Mouse (Mus musculus) forebrain, postnatal 0 days (tissue): ENCODE results near the gene Zfp618. TPM values are rescaled to one million over a fixed set of nuclear protein-coding genes. Genes with fewer than 3 reads are reported as not detected.
A peak's percentile ranks its signal among the peaks of the same experiment; 100 is the strongest.

Source experiments
- ATAC-seq: fragments of 200-750 bp; cut with Nextera tagmentation; 2 replicates; pipeline ENCODE4 v1.8.0; 2017; ENCODE audit warnings: mild to moderate bottlenecking, moderate library complexity
- DNase-seq: peaks from one replicate; pipeline ENCODE4 v3.0.0-alpha.2; 2015
- H3K27ac ChIP-seq: fragments of 300-500 bp; sonication (generic); 2 replicates; pipeline ENCODE4 v1.5.1; 2014; ENCODE audit warnings: low read depth, mild to moderate bottlenecking, antibody characterized with exemption, low read length, moderate library complexity, mixed read lengths
- H3K27me3 ChIP-seq: fragments of 300-500 bp; sonication (generic); 2 replicates; pipeline ENCODE4 v1.6.1; 2014; ENCODE audit warnings: mild to moderate bottlenecking, low read length, mixed read lengths; ENCODE audit not compliant: insufficient read depth
- H3K36me3 ChIP-seq: fragments of 300-500 bp; sonication (generic); 2 replicates; pipeline ENCODE4 v1.6.1; 2014; ENCODE audit warnings: mild to moderate bottlenecking, moderate library complexity; ENCODE audit not compliant: insufficient read depth
- H3K4me1 ChIP-seq: fragments of 300-500 bp; sonication (generic); 2 replicates; pipeline ENCODE4 v1.6.1; 2014; ENCODE audit warnings: antibody characterized with exemption; ENCODE audit not compliant: insufficient read depth
- H3K4me2 ChIP-seq: fragments of 300-500 bp; sonication (generic); 2 replicates; pipeline ENCODE4 v1.6.1; 2014; ENCODE audit warnings: low read depth, mild to moderate bottlenecking, moderate library complexity
- H3K4me3 ChIP-seq: fragments of 300-500 bp; sonication (generic); 2 replicates; pipeline ENCODE4 v1.5.1; 2014; ENCODE audit warnings: low read depth, low read length, mixed read lengths
- H3K9ac ChIP-seq: fragments of 300-500 bp; sonication (generic); 2 replicates; pipeline ENCODE4 v1.6.1; 2014; ENCODE audit warnings: mild to moderate bottlenecking
- H3K9me3 ChIP-seq: fragments of 300-500 bp; sonication (generic); 2 replicates; pipeline ENCODE4 v1.6.1; 2016; ENCODE audit warnings: low read length
- CTCF ChIP-seq: sonication (generic); IDR thresholded peaks from 2 replicates; pipeline ENCODE4 v1.5.1; 2016; ENCODE audit warnings: antibody characterized with exemption, control low read depth, low read depth
- WGBS: fragments of 180-500 bp; shearing (Covaris S2); extraction: QIAGEN DNeasy Blood & Tissue Kit; methylation state at CpG from one replicate; pipeline ENCODE4 v1.1.7; 2014; 5-methylcytosine and 5-hydroxymethylcytosine counted together
- polyA plus RNA-seq: library from polyadenylated mRNA; unstranded; fragments of >200 nt; fragmentation: Nextera tagmentation; extraction: Ambion mirVana; gene quantifications from 2 replicates; pipeline ENCODE4 v1.2.1, GENCODE M21; 2015
- total RNA-seq: library from RNA; depleted of rRNA; stranded (reverse); fragments of >200 nt; gene quantifications from 2 replicates; pipeline ENCODE4 v1.2.3, GENCODE M21; 2014

The Zfp618 gene
- total and polyA plus RNA-seq, 2 experiments from 2014 or later = 11.1 to 21.9 TPM

DNA sequence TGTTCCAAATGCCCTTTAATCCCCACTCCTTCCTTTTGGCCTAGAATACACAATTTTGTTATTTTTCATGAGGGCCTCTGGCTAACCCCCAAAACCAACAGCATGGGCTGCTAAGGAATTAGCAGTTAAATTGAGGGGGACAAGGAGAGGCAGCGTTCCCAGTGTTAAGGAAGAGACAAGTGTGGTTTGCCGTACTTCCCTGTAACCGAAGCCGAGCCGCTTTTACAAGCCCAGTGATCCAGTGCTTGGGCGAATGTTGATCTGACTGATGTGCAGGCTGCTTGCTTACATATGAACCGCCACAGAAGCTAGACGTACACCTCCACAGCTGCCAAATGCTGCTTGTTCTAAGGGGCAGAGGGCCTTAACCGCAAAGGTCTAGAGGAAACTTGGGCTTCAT is 99.5 kb downstream of the Zfp618 start:
- Histone ChIP-seq H3K9me3 (no peaks in the 10 kb centered on the region), H3K4me1 (no peaks in the 10 kb centered on the region), H3K27ac (no peak overlapping the region), H3K4me3 (no peak overlapping the region), H3K9ac (no peak overlapping the region), H3K27me3 (no peaks in the 10 kb centered on the region), H3K4me2 (no peak overlapping the region), H3K36me3 (no peaks in the 10 kb centered on the region)
- ATAC-seq = no peak
- DNase-seq = no peak
- WGBS = 88% methylated on average over 9 of the region's 9 CpGs
- no peak for TF ChIP-seq CTCF

DNA sequence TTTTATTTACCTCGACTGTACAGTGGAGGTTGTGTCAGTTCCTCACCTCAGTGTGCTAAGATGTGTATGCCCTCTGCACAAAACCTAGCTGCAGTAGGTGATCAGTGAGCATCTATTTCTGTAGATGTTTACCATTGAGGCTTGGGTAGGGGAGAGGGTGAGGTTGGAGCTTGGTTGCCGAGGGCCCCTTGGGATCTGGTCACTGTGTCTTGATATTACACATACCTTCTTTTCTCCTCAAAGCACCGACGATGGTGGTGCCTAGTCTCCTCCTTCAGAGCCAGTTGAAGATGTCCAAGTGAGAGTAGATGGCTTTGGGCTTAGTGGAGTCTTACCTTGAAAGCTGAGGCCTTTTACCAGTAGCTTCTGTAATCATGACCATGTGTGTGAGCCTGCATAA is 101.4 kb downstream of the Zfp618 start:
- no peak for DNase-seq
- 89% methylated on average over 4 of the region's 4 CpGs for WGBS

GRCm38 (mm10) chr4:63067822-63068221 is 102.4 kb downstream of the Zfp618 start:
- Histone ChIP-seq H3K9me3 (no peaks in the 10 kb centered on the region), H3K4me1 (no peaks in the 10 kb centered on the region), H3K27ac (no peak overlapping the region), H3K9ac (no peak overlapping the region), H3K4me3 (no peak overlapping the region), H3K36me3 (no peaks in the 10 kb centered on the region), H3K27me3 (no peaks in the 10 kb centered on the region), H3K4me2 (no peak overlapping the region)
- 79% methylated on average over 6 of the region's 6 CpGs for WGBS
- DNase-seq (no peak), ATAC-seq (no peak)
- TF ChIP-seq CTCF = no peak

More for the DNA sequence above, 101.4 kb downstream of the Zfp618 start:
- H3K36me3 ChIP-seq = no peaks in the 10 kb centered on the region
- H3K4me3 ChIP-seq = no peak overlapping the region
- no peaks in the 10 kb centered on the region for H3K27me3 ChIP-seq
- H3K4me1 ChIP-seq = no peaks in the 10 kb centered on the region
- no peaks in the 10 kb centered on the region for H3K9me3 ChIP-seq
- no peak overlapping the region for H3K27ac ChIP-seq
- no peak for TF ChIP-seq CTCF
- no peak for ATAC-seq
- no peak overlapping the region for H3K9ac ChIP-seq
- H3K4me2 ChIP-seq = no peak overlapping the region

DNA sequence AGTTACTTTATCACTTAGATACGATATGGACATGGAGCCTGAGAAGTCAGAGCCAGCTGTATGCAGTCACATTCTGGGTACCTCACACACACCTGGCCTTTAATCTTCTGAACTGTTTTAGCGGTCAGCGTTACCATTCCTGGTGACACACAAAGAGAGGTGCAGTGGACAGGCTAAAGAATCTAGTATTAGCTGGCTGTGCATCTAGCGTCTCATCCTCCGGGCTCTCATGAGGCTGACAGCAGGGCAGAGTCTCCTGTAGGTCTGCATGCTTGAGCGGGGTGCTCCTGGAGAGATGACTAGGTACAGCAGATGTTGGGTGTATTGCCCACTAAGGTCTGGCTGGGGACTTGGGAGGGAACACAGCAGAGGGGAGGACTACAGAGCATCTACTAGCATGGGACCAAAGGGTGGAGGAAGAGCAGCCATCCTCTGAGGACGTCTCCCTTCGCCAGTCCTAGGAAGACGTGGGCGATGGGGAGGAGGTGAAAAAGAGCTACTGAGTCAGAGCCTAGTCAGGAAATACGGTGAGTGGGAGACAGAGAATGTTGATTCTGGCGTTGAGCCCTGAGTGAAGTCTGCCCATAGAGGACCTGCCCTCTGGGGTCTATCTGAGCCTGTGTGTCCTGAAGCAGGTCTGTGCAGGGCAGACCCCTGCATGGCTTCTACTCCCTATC is 103.3 kb downstream of the Zfp618 start:
- no peak overlapping the region for H3K4me3 ChIP-seq
- H3K27ac ChIP-seq = no peak overlapping the region
- 93% methylated on average over 12 of the region's 12 CpGs for WGBS
- no peak overlapping the region for H3K9ac ChIP-seq
- no peaks in the 10 kb centered on the region for H3K4me1 ChIP-seq
- H3K9me3 ChIP-seq = no peaks in the 10 kb centered on the region
- no peak overlapping the region for H3K4me2 ChIP-seq
- no peak for TF ChIP-seq CTCF
- H3K27me3 ChIP-seq = no peaks in the 10 kb centered on the region
- no peak for DNase-seq
- H3K36me3 ChIP-seq = no peaks in the 10 kb centered on the region
- ATAC-seq = no peak

- no peak for TF ChIP-seq CTCF
- H3K4me2 ChIP-seq = no peak overlapping the region
- no peak overlapping the region for H3K27ac ChIP-seq
- no peaks in the 10 kb centered on the region for H3K4me1 ChIP-seq
- no peaks in the 10 kb centered on the region for H3K9me3 ChIP-seq
- no peaks in the 10 kb centered on the region for H3K27me3 ChIP-seq
- WGBS = 89% methylated on average over 15 of the region's 15 CpGs
- H3K4me3 ChIP-seq = no peak overlapping the region
- ATAC-seq (no peak), DNase-seq (no peak)
- no peak overlapping the region for H3K9ac ChIP-seq
- H3K36me3 ChIP-seq = no peaks in the 10 kb centered on the region
Observed at GRCm38 (mm10) chr4:63071413-63072260, 106.3 kb downstream of the Zfp618 start.

DNA sequence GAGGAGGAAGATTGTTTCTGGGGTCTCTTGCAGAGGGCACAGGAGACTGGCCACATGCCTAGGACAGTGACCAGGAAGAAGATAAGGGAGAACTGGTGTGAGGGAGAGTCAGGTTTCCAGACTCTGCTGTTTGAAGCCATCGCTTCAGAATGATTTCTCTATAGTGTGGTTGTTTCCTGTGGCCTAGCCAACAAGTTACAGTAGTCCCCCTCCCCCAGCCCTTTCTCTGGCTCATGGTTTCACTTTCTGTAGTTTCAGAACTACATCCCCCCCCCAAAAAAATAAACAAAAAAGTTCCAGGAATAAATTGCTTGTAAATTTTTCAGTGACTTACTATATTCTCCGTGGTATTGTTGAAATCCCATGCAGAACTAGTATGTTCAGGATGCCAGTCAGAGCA is 107.8 kb downstream of the Zfp618 start:
- H3K9ac ChIP-seq = no peak overlapping the region
- H3K27me3 ChIP-seq = no peaks in the 10 kb centered on the region
- no peak for DNase-seq
- H3K9me3 ChIP-seq = no peaks in the 10 kb centered on the region
- WGBS = 89% methylated on average over 2 of the region's 2 CpGs
- ATAC-seq = no peak
- no peak overlapping the region for H3K4me2 ChIP-seq
- H3K4me3 ChIP-seq = no peak overlapping the region
- no peak overlapping the region for H3K27ac ChIP-seq
- no peaks in the 10 kb centered on the region for H3K36me3 ChIP-seq
- no peak for TF ChIP-seq CTCF
- no peaks in the 10 kb centered on the region for H3K4me1 ChIP-seq

DNA sequence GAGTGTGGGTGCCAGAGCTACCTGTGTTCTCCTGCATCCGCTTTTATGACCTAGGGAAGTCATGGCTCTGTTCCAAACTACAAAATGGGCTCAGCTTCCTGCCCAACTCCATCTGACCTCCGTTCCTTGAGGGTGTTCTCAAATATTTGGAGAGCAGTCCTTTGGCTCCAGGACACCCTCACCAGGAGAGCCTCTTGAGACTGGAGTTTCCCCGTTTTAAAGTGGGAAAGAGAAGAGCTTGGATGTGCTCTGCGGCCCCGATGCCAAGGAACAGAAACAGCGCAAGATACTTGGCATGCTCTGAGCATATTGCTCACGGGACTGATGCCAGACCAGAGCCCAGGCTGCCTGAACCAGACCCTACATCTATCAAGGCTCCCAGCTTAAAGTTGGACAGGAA is 113.8 kb downstream of the Zfp618 start:
- H3K4me3 ChIP-seq = no peak overlapping the region
- no peak overlapping the region for H3K9ac ChIP-seq
- no peaks in the 10 kb centered on the region for H3K4me1 ChIP-seq
- peak; percentile 34; the same call in 1 of the 2 replicates for ATAC-seq
- WGBS = 63% methylated on average over 7 of the region's 7 CpGs
- no peak for TF ChIP-seq CTCF
- 0 out of 2 replicates have a peak, but pooled peaks cover 6% of the 10 kb centered on the region for H3K36me3 ChIP-seq
- H3K27ac ChIP-seq = no peak overlapping the region
- peak; percentile 50 for DNase-seq
- H3K9me3 ChIP-seq = no peaks in the 10 kb centered on the region
- no peak overlapping the region for H3K4me2 ChIP-seq
- no peaks in the 10 kb centered on the region for H3K27me3 ChIP-seq
